Mouse (Mus musculus): ENCODE measurements at regions not wholly inside any gene's neighbourhood (a gene's known extent, or its start where the extent isn't known, plus 50 kb on each side); places are given as distances from the start of the nearest gene placed in this dataset.

DNA sequence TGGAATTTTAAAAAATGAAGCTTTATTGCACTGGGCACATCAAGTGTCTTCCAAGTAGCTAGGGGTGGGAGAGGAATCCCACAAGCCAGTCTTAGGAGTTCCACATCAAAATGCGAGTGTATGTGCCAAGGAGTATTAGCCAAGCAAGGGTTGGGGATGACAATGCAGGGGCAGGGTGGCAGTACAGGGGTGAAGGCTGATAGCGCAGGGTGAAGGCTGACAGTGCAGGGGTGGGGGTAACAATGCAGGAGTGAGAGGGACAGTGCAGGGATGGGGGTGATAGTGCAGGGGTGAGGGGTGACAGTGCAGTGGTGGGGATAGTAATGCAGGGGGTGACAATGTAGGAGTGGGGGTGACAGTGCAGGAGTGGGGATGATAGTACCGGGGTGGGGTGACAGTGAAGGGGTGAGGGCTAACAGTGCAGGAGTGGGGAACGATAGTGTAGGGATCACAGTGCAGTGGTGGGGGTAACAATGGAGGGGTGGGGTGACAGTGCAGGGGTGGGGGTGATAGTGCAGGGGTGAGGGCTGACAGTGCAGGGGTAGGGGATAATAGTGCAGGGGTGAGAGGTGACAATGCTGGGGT lies 177.4 kb downstream of the Sox11 start:
- TF ChIP-seq MEF2A (IDR thresholded peaks at IDR 0.05; ENCODE audit: borderline replicate concordance, low read depth, low read length) = no peak
- TF ChIP-seq JUND (conservative IDR thresholded peaks at IDR 0.05; ENCODE audit: low read depth, low read length) = no peak
- no peak for TF ChIP-seq USF1 (IDR thresholded peaks at IDR 0.05; ENCODE audit: low read depth, low read length)
- no peak for TF ChIP-seq MXI1 (IDR thresholded peaks at IDR 0.05; ENCODE audit: low read depth, low read length)
- no peak for TF ChIP-seq SIN3A (IDR thresholded peaks at IDR 0.05; ENCODE audit: low read length)
- no peak for TF ChIP-seq USF2 (conservative IDR thresholded peaks at IDR 0.05; ENCODE audit: low read depth, low read length)
- no peak for TF ChIP-seq EP300 (IDR thresholded peaks at IDR 0.05; ENCODE audit: low read length)
- TF ChIP-seq MAFK (IDR thresholded peaks at IDR 0.05; ENCODE audit: insufficient replicate concordance, low read length) = no peak
- TF ChIP-seq ETS1 (conservative IDR thresholded peaks at IDR 0.05; ENCODE audit: low read depth, low read length) = no peak
- TF ChIP-seq ZMIZ1 (IDR thresholded peaks at IDR 0.05; ENCODE audit: low read depth, low read length) = no peak
- dilution Hi-C loops (cut with MboI; ENCODE audit: extremely low pct_ligation_motif_present, extremely low pct_unique_long_range_greater_than_20kb, low sequenced_read_pairs) = no loop called here
- Histone ChIP-seq H3K4me1 (ENCODE audit: control insufficient read depth in 1 of 2, insufficient read depth in 2 of 2) (no peaks in the 10 kb centered on the region), H3K27me3 (replicated peaks) (no peaks in the 10 kb centered on the region), H3K9me3 (replicated peaks; ENCODE audit: low read length) (peaks cover 71% of the 10 kb centered on the region), H3K4me2 (ENCODE audit: insufficient read depth, low read depth, poor library complexity, severe bottlenecking) (no peak overlapping the region), H3K79me2 (replicated peaks; ENCODE audit: control insufficient read depth, extremely low read depth, insufficient read depth, poor library complexity, severe bottlenecking) (no peaks in the 10 kb centered on the region), H3K27ac (ENCODE audit: insufficient read depth, low read depth) (no peak overlapping the region), H3K4me3 (replicated peaks in 1 of 3; ENCODE audit: low read depth in 2 of 3, low read length in 2 of 3, poor library complexity in 1 of 3) (no peak overlapping the region), H3K9ac (ENCODE audit: insufficient read depth, low read depth) (no peak overlapping the region), H3K36me3 (replicated peaks in 1 of 2; ENCODE audit: control insufficient read depth in 1 of 2, insufficient read depth in 1 of 2, low read length in 1 of 2) (no peaks in the 10 kb centered on the region)
- in situ Hi-C loops (cut with MboI; ENCODE audit: low pct_ligation_motif_present, low pct_unique_long_range_greater_than_20kb, low sequenced_read_pairs) = no loop called here
- DNase-seq (ENCODE audit: extremely low read depth) = no peak

DNA sequence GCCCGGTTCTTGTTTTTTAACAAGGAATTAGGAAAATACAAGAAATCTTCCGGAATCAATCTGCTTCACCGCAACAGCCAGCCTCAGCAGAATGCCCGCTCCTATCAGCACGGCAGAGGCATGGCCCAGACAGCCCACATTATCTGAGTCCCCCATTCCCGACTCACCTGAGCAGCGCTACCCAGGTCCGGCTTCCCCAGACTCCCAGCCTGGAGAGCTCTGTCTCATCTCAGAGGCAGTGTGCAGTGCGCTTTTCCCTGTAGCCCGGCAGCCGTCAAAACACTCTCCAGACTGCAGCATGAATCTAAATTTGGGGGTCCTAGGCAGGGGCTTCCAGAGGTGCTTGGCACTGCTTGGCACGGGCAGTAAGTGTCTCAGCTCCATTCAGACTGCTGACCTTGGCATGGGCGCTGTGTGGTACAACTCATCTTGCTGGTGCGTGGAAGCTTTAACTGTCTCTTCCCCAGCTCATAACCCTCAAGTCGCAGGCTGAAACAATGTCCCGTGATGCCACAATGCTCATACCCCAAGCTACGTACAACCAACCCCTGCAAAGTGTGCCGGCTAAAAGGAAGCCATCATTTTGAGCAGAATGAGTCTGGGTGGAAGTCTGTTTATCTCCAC lies 182.2 kb downstream of the Sox11 start:
- no peak for TF ChIP-seq CHD2 (IDR thresholded peaks at IDR 0.05; ENCODE audit: low read length)
- TF ChIP-seq HCFC1 (IDR thresholded peaks at IDR 0.05; ENCODE audit: low read depth, low read length) = no peak
- TF ChIP-seq USF2 (conservative IDR thresholded peaks at IDR 0.05; ENCODE audit: low read depth, low read length) = no peak
- TF ChIP-seq PAX5 (IDR thresholded peaks at IDR 0.05; ENCODE audit: low read length) = no peak
- no peak for TF ChIP-seq MYC (IDR thresholded peaks at IDR 0.05; ENCODE audit: low read depth, low read length)
- TF ChIP-seq UBTF (IDR thresholded peaks at IDR 0.05; ENCODE audit: low read depth, low read length) = no peak
- no peak for TF ChIP-seq SIN3A (IDR thresholded peaks at IDR 0.05; ENCODE audit: low read length)
- TF ChIP-seq MEF2A (IDR thresholded peaks at IDR 0.05; ENCODE audit: borderline replicate concordance, low read depth, low read length) = no peak
- TF ChIP-seq RCOR1 (conservative IDR thresholded peaks at IDR 0.05; ENCODE audit: low read depth, low read length) = no peak
- TF ChIP-seq MAFK (IDR thresholded peaks at IDR 0.05; ENCODE audit: insufficient replicate concordance, low read length) = no peak
- TF ChIP-seq IRF4 (IDR thresholded peaks at IDR 0.05; ENCODE audit: low read depth, low read length) = no peak
- Histone ChIP-seq H3K36me3 (replicated peaks in 1 of 2; ENCODE audit: control insufficient read depth in 1 of 2, insufficient read depth in 1 of 2, low read length in 1 of 2) (no peaks in the 10 kb centered on the region), H3K9me3 (replicated peaks; ENCODE audit: low read length) (peaks cover 87% of the 10 kb centered on the region), H3K4me3 (replicated peaks in 1 of 3; ENCODE audit: low read depth in 2 of 3, low read length in 2 of 3, poor library complexity in 1 of 3) (no peak overlapping the region), H3K4me2 (ENCODE audit: insufficient read depth, low read depth, poor library complexity, severe bottlenecking) (no peak overlapping the region), H3K4me1 (ENCODE audit: control insufficient read depth in 1 of 2, insufficient read depth in 2 of 2) (no peaks in the 10 kb centered on the region), H3K79me2 (replicated peaks; ENCODE audit: control insufficient read depth, extremely low read depth, insufficient read depth, poor library complexity, severe bottlenecking) (no peaks in the 10 kb centered on the region), H3K27ac (ENCODE audit: insufficient read depth, low read depth) (no peak overlapping the region), H3K9ac (ENCODE audit: insufficient read depth, low read depth) (no peak overlapping the region), H3K27me3 (replicated peaks) (no peaks in the 10 kb centered on the region)
- DNase-seq (ENCODE audit: extremely low read depth) = no peak
- in situ Hi-C loops (cut with MboI; ENCODE audit: low pct_ligation_motif_present, low pct_unique_long_range_greater_than_20kb, low sequenced_read_pairs) (no loop called here), dilution Hi-C loops (cut with MboI; ENCODE audit: extremely low pct_ligation_motif_present, extremely low pct_unique_long_range_greater_than_20kb, low sequenced_read_pairs) (no loop called here)
